Mouse (Mus musculus) hematopoietic stem cell, adult 5-6 weeks (primary cell): ENCODE data around the gene Gm17078. TPM values are rescaled to one million over a fixed set of nuclear protein-coding genes. Genes with fewer than 3 reads are reported as not detected.
"Not testable (repeated sequence)": the region's sequence is repeated elsewhere in the genome, so short reads cannot be mapped to it uniquely, and the experiment has no call there.

Source experiments
- ATAC-seq, 2 experiments: fragments of 125-278 bp in 1 of 2; replicated peaks in 1 of 2; 2 replicates each; pipeline ENCODE4 v1.8.0; 2016 to 2017; ENCODE audit warnings: inconsistent platforms in 2 of 2, mild to moderate bottlenecking in 2 of 2, moderate number of reproducible peaks in 2 of 2, low read depth in 1 of 2, moderate TSS enrichment in 1 of 2; ENCODE audit not compliant: low FRiP score in 2 of 2, poor library complexity in 2 of 2, severe bottlenecking in 2 of 2, insufficient read depth in 1 of 2, low TSS enrichment in 1 of 2
- total RNA-seq: library from RNA; stranded (forward); fragments of 172-1452, 232-1000 nt; gene quantifications from 2 replicates; pipeline ENCODE4 v1.2.3, GENCODE M21; 2017

Gm17078 gene
- total RNA-seq = not detected in 2 replicates

- ATAC-seq = no peak
Observed at GRCm38 (mm10) chr14:51611210-51611609, at the start of gene Gm17078. Gene Gm17078, minus strand, starts transcription at chr14:51611310.

- ATAC-seq = not testable (repeated sequence)
Observed at GRCm38 (mm10) chr14:51635566-51635965, 24.5 kb upstream of the Gm17078 start, which contains the start of gene Gm4181. Gene Gm4181, minus strand, starts transcription at chr14:51635666.

- not testable (repeated sequence) for ATAC-seq
Observed at GRCm38 (mm10) chr14:51632426-51632825, 21.3 kb upstream of the Gm17078 start.

GRCm38 (mm10) chr14:51592039-51592438 lies 19.1 kb downstream of the Gm17078 start, which contains the start of gene Gm17174:
Gene Gm17174, minus strand, starts transcription at chr14:51592139.
- ATAC-seq = not testable (repeated sequence)

GRCm38 (mm10) chr14:51573963-51574362 lies 37.1 kb downstream of the Gm17078 start, which contains the start of gene Gm17175:
Gene Gm17175, minus strand, starts transcription at chr14:51574063.
- not testable (repeated sequence) for ATAC-seq

Other genes with a start within 250 kb of the Gm17078 start
- not detected in 2 replicates for gene Gm7247, start 249.6 kb downstream of the Gm17078 start, total RNA-seq
- not detected in 2 replicates for gene Vmn2r88, start 200.5 kb downstream of the Gm17078 start, total RNA-seq
- gene Vmn2r89, start 159.5 kb downstream of the Gm17078 start, total RNA-seq = not detected in 2 replicates
- gene Gm5622, start 58.5 kb downstream of the Gm17078 start, total RNA-seq = not detected in 2 replicates
- gene Gm17175, start 37.2 kb downstream of the Gm17078 start, total RNA-seq = not detected in 2 replicates
- not detected in 2 replicates for gene Gm17174, start 19.2 kb downstream of the Gm17078 start, total RNA-seq
- gene Gm4181, start 24.4 kb upstream of the Gm17078 start, total RNA-seq = not detected in 2 replicates
- not detected in 2 replicates for gene Gm17079, start 84.2 kb upstream of the Gm17078 start, total RNA-seq
- not detected in 2 replicates for gene Gm5800, start 105.9 kb upstream of the Gm17078 start, total RNA-seq
- gene Ang4, start 162.3 kb upstream of the Gm17078 start, total RNA-seq = not detected in 2 replicates
- gene AY358078, start 188.7 kb upstream of the Gm17078 start, total RNA-seq = not detected in 2 replicates
- gene Ear6, start 242.4 kb upstream of the Gm17078 start, total RNA-seq = 3.5 and 20.1 TPM in 2 replicates